23 mouse cellular contexts compared by ENCODE assay signal in the genomic region with DNA sequence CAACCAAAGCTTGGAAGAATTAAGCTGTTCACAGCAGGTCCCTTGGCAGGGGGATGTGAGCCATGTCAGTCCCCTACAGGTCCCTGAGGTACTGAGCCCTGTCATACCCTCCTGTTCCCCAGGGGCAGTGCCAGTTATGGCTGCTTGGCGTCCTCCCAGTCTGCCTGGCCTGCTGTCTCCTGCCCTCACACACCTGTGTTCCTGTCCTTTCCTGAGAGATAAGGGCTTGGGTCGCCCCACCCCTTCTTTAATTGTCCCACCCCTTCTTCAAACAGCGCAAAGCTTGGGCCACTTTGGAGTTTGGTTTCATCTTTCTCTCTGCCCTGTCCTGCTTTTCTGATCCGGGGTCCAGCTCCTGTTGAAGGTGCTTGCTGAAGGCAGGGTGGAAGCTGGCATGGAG. TPM values are rescaled to one million over a fixed set of nuclear protein-coding genes. Genes with fewer than 3 reads are reported as not detected.
"Had no signal": no experiment of that assay in that cellular context is flagged by ENCODE, and none has a peak within 500 bp of the region (broad histone marks: within the 10 kb centered on the region; RNA-seq: fewer than 3 reads in every experiment).

No protein-coding gene starts in this region.

- H3K4me3 ChIP-seq: layer of hippocampus, adult 2 months; limb, embryonic 10.5 days; limb, embryonic 13.5 days; liver, embryonic 12.5 days; liver, embryonic 15.5 days; lung, embryonic 15.5 days; midbrain, embryonic 12.5 days; myocyte; neural tube, embryonic 13.5 days had no signal

- DNase-seq: kidney, adult 11 months; kidney, adult 8-10 months; kidney, postnatal 25 days; layer of hippocampus, adult 9-11 months; liver; lung, adult 18-20 months; lung, postnatal 10 days; lung, postnatal 36 days; thymus, adult 2 months; thymus, postnatal 14 days; thymus, postnatal 4 days had no signal

- ATAC-seq: liver, embryonic 12.5 days; midbrain, embryonic 16.5 days had no signal

- H3K4me2 ChIP-seq: limb, embryonic 13.5 days; liver, embryonic 12.5 days; liver, embryonic 15.5 days; lung, embryonic 15.5 days; midbrain, embryonic 12.5 days; neural tube, embryonic 13.5 days had no signal

- H3K9me3 ChIP-seq: limb, embryonic 10.5 days; liver, embryonic 12.5 days; liver, embryonic 15.5 days; lung, embryonic 15.5 days; midbrain, embryonic 12.5 days; neural tube, embryonic 13.5 days had no signal

- H3K36me3 ChIP-seq: limb, embryonic 10.5 days; limb, embryonic 13.5 days; liver, embryonic 12.5 days; liver, embryonic 15.5 days; midbrain, embryonic 12.5 days; neural tube, embryonic 13.5 days had no signal

- H3K4me1 ChIP-seq: liver, embryonic 15.5 days had no signal

- H3K9ac ChIP-seq: limb, embryonic 13.5 days; liver, embryonic 12.5 days; liver, embryonic 15.5 days; lung, embryonic 15.5 days; midbrain, embryonic 12.5 days; neural tube, embryonic 13.5 days had no signal

- H3K27me3 ChIP-seq: limb, embryonic 13.5 days; liver, embryonic 12.5 days; liver, embryonic 15.5 days; lung, embryonic 15.5 days; midbrain, embryonic 12.5 days; neural tube, embryonic 13.5 days had no signal

- H3K27ac ChIP-seq: kidney, postnatal 0 days; layer of hippocampus, adult 2 months; limb, embryonic 10.5 days; limb, embryonic 13.5 days; liver, embryonic 12.5 days; liver, embryonic 15.5 days; lung, embryonic 15.5 days; midbrain, embryonic 12.5 days; neural tube, embryonic 13.5 days had no signal

RNA-seq across cellular contexts. Expression of a gene that starts 27.0 kb away (rescaled TPM):
- total RNA-seq: megakaryocyte-erythroid progenitor cell, adult 5-6 weeks had no signal
